Mouse (Mus musculus) mature B cell (primary cell): ENCODE results near the gene Lrrc8d.

Experiments
- in situ Hi-C: fragments of 300-500 bp; cut with MboI; formaldehyde crosslinking; loops from 2 replicates; pipeline ENCODE4 v1.14.3; 2019

Lrrc8d gene

DNA sequence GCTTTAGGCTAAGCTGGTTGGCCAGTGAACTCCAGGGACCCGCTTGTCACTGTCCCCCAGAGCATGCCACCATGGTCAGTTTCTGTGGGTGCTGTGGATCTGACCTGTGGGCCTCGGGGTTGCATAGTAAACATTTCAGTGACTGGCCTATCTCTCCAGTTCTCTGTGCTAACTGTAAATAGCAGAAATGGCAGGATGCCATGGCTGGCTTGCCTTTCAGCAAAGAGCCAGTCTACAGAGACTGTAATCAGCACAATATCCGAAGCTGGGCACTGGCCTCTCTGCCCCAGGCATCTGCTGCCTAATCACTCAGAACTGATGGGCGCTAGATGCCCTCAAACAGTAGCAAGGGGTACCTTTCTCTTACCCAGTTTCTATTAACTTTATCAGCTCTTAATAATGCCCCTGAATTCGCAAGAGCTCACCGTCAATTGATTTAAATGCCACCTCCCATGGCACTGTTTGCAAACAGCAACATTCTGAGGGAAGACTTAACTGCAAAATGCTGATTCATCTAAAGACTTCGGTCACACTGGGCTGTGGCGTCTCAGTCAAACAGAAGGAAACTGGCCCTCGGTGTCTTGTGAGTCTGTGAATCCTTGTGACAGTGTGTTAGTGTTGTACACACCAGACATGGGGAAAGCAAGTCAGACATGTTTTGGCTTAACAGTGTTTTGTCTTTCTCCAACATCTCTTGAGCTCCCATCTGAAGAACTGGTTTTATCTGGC lies 117.6 kb downstream of the Lrrc8d start:
- in situ Hi-C loops = no loop called here

DNA sequence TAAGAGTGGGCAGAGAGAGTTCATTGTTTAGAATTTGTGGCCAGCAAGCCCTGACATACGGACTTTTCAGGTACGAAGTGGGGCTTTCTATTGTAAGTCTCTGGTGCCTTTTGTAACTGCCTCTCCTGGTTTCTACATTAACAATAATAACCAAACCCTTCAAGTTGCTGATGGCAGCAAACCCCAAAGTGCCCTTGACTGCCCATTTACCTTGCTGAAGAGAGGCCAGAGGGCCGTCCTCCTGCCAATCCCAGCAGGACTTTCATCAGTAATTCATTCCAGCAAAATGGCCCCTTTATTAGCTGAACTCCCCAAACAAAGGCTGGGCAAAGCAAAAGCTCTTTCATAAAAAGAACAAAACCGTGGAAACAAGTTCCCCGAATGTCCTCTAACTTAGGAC lies 118.6 kb downstream of the Lrrc8d start:
- in situ Hi-C loops = no loop called here

DNA sequence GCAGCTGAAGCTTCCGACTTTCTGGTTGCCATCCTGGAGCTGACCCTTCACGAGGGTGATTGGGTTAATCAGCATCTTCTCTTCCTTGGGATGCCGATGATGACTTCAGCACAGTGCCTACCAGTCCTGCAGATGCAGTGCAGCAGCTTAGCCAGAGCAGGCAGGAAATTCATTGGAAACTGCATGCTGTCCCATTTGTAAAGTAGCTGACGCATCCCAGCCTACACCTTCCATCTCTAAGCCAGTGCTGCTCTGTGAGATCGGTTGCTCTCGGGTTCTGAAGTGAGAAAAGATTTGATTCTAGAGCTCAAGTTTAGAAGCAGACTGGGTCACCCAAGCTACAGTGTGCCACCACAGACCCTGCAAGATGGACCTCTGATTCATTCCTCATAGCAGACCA lies 121.6 kb downstream of the Lrrc8d start:
- in situ Hi-C loops = no loop called here

DNA sequence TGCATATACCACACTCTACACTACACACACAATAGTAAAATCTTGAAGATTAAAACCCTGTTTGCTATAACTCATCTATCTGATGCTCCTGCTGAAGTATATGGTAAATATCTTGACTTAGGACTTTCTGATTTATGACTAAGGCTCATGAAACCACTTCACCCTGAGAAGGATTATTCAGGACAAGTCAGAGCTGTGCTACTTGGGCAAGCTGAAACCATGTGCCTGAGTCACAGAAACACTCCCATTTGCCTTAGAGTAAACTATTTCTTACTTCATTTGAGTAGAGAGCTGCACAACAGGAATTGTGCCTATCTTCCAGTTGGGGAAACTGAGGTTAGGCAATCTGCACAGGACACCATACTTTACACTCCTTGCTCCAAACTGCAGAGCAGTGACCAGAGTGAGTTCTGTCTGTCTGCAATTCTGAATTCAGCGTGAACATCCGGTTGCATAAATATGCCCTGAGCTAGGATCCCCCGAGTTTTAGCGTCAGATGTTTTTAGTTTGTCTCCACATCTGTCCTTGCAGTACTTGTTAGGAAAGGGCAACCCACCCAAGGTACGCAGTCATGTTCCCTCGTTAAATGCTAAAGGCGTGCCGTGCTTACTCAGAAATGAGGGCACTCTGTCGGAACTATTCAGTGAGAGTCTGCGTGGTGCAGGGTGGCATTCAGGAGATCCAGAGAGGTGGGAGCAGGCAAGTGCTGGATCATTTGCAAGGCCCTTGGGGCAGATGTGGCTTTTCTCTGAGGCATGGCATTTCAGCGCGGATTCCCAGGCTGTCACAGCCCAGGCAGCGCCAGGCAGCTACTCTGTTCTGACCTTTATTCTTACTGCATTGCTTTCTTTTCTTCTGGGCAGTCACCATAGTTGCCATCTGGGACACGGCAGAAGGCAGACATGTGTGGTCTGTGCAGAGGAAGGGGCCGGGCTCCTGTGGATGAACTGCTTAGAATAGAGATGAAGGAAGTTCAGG lies 123.0 kb downstream of the Lrrc8d start:
- in situ Hi-C loops = no loop called here

DNA sequence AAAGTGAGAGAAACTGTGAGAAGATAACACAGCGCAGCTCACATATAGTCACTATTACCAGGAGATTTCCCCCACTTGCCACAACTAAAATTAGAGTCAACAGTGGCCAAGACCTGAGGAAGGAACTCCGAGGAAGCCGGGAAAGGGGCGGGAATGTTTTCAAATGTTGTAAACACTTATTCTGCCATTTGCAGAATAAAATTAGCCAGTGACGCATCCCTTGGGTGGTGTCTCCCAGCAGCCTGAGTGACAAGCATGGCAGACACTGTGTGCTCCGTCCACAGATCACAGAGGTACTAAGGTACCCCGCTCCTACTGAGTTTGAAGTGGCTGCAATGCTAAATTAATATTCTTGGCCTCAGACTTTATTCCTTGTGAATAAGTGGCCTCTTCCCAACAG lies 124.5 kb downstream of the Lrrc8d start:
- in situ Hi-C loops = no loop called here

DNA sequence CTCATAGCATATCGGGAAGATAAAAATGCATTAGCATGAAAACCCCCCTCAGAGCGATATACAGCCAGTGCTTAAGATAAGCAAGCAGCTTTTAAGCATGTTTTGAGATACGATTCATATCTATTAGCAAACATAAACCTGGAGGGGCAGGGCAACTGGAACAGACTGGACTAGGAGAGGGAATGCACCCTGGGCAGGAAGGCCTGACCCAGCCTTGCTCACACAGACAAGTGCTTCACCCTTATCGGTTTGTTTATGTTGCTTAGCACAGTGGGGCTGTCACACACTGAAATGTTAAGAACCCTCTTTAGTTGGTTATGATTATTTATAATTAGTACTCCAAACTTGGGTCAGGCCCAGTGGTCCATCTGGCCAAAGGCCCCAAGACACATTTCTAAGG lies 125.1 kb downstream of the Lrrc8d start:
- in situ Hi-C loops = no loop called here

DNA sequence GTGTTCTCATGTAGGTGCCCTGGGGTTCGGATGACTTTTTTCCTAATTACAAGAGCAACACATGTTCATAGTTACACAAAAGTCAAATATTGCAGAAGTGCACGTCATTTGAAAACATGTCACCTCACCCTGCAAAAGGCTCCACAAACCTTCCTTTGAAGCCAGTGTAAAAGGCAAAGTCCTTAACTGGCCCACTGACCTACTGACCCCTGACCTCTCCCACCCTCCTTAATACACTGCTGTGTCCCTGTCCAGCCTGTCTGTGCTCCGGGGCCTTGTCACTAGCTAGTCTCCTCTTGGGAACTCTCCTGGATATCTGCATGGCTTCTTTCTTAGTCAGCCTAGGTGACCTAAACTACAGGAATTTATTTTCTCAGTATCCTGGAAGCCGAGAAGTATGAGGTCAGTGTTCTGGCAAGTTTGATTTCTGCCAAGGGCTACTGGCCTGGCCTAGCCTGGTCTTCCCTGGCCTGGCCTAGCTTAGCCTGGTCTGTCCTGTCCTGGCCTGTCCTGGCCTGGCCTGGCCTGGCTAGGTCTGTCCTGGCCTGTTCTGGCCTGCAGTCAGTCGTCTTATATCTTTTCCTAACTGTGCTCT lies 127.2 kb downstream of the Lrrc8d start:
- in situ Hi-C loops = no loop called here

DNA sequence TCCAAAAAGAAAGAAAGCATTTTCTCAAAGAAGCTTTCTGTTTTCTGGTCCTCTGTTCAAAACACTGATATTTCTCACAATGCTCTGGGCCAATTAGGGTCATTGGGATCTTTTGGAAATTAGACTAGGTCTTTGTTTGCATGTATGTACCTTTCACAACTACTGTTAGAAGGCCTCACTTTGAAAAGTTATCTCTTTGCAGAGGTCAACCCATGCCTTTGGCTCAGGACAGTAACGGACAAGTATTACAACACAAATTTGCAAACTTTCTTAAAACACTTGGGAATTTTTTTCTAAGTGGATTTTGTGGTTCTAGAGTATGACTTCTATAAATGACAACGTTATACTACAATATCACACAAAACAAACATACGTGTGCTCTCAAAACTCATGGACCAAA lies 128.3 kb downstream of the Lrrc8d start:
- in situ Hi-C loops = no loop called here

DNA sequence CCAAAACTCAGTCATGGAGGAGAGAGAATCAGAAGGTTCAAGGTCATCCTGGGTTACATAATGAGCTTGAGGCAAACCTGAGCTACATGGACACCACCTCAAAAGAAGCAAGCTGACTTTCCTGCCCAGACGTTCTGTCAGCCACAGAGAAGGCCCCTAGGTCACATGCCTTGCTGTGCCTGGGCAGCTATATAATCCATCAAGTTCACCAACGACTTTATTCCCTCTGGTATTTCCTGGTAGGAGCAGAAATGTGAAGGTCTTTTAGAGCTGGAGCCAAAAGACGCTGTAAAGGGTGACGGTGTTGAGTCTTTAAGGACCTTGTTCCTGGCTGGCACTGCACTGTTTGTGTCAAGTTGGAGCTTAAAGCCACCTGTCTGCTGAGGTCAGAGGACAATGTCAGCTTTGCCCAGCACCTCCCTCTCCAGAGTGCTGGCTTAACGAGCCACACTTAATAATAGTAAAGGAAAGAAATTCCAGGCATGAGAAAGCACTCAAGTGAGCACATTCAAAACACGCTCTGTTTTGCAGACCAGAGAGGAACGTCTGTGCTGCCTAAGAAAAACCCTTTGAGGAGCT lies 129.3 kb downstream of the Lrrc8d start:
- in situ Hi-C loops = no loop called here

DNA sequence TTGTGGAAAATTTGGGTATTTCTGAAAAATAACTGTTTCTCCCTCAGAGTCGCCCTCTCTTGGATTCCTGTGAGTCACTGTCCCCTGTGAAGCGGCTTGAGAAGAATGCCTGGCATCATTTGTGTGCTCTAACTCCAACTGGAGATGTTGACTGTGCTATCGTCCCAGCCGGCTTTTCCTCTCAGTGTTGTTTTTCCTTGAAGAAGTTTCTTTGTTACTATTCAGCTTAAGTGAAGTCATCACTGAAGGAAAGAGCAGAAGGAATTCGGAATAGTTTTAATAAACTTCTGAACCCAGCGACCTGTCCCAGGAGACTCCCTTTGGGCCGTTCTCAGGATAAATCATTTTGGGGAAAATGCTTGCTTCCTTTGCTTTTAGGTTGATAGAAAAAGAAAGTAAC lies 132.4 kb downstream of the Lrrc8d start:
- in situ Hi-C loops = no loop called here

DNA sequence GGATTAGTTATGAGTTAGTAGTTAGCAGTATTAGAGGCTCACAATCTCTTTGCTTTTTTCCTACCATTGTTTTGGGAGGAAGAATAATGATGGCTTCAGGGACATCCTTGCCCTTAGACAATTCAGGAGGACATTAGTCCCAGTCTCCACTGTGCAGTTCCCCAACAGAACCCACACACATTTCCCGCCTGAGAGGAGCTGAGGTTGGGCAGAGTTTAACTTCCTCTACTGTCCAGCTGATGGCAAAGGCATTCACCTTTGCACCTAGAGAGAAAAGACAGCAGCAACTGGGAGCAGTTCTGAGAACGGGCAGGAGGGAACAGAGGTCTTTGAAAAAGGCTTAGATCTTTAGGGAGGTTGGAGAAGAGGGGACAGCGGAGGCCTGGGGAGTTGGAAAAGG lies 134.2 kb downstream of the Lrrc8d start:
- in situ Hi-C loops = no loop called here

DNA sequence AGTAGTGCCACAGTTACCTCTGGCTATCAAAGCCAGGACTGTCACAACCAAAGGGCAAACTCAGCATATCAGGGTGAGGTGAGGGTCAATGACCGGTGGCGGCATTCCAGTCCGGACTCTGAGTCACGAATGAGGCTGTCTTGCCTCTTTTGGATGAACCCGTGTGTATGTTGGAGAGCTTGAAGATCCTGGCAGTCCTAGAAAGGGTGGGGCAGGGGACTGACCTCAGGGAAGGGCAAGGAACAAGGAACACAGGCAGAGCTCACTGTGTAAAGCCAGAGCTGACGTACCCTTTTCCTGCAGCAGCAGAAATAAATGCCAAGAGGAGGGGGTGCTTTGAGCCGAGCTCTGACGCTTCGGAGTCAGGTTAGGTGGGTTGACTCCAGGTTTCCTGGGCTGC lies 136.2 kb downstream of the Lrrc8d start:
- in situ Hi-C loops = no loop called here

DNA sequence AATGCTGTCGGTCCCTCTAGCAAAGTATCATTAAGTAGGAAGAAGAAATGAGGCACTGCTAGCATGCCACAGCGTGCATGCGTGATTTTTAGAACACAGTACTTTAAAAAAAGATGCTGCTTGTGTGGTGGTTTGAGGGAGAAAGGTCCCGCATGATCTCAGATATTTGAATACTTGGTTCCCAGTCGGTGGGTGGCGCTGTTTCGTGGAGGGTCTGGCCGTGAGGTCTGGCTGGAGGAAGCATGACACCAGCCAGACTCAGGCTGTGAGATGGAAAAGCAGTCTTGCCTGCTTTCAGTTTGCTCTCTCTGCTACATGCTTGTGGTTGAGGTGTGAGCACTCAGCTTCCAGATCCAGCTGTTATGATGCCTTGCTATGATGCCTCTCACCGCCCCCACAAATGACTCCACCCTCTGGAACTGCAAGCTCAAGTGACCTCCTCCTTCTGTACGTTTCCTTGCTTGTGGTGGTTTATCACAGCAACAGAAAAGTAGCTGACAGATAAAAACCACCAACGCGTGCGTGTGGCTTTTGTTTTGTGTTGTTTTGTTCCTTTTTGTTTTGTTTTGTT lies 140.1 kb downstream of the Lrrc8d start:
- in situ Hi-C loops = no loop called here

DNA sequence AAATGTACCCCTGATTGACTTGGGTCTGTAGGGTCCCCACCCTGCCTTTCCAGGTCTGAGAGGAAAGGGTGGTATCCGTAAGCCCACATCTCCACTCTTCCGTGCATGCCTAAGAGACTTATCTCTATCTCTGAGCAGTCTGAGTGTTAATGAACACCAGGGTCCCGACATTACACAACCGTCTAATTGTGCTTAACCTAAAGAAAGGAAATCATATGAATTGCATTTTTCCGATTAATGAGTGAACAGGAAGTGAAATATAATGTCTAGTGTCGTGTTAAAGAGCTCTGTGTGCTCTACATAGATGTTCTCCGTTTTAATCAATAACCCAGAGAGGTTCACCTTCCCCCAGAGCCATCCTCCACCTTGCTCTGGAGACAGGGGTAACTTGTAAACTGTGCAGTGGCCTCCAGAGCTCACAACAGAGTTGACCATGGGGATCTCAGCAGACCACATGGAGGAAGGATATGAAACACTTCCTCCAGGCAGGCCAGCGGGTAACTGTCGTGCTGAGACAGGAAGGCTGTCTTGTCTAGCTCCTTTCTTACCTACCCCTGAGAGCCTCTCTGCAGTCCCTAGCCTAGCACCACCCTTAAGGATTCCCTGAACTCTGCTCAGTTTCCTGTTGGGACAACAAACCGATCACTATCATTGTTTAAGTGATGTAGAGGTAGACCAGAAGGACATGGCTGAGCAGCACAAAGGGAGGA lies 144.4 kb downstream of the Lrrc8d start:
- in situ Hi-C loops = no loop called here

DNA sequence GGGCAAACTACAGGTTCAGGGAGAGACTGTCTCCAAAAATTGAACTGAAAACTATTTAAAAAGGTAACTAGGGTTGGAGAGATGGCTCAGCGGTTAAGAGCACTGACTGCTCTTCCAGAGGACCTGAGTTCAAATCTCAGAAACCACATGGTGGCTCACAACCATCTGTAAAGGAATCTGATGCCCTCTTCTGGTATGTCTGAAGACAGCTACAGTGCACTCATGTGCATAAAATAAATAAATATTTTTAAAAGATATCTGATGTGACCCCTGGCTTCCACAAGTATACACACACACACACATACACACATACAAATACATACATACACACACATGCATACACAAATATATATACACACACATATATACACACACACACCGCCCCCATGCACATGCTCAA lies 145.3 kb downstream of the Lrrc8d start:
- in situ Hi-C loops = no loop called here

DNA sequence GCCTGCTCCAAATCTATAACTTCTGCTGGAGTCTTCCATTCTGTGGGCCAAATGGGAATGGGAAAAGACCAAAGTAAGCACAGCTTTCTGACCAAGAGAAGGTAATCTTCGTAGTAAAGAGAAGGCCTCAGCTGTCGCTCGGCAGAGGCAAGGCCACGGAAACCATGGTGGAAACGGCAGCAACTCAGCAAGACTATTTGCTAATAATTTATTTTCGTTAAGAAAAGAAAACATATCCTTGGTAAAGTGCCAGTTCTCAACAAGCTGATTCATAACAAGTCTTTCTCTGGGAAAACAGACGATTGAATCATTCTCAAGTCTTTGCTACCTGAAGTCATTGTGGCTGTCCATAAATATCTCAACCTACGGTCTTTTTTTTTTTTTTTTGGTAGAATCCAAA lies 148.0 kb downstream of the Lrrc8d start:
- in situ Hi-C loops = no loop called here

DNA sequence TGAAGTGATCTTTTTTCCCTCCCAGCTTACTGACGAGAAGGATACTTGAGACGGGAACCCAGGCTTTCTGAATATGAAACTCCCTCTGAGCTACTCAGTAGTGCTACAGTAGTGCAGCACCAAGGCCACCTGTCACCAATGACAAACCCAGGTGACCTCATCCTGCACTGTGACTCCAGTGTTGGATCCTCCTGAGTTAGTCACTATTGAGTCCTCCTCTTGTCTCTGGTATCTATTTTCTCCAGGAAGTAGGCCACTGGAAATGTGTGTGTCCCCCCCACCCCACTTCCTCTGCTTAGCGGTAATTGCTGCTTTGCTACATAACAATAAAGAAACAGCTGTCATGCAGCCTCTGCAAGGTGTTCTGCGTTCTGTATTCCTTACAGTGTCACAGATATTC lies 149.5 kb downstream of the Lrrc8d start:
- in situ Hi-C loops = no loop called here

DNA sequence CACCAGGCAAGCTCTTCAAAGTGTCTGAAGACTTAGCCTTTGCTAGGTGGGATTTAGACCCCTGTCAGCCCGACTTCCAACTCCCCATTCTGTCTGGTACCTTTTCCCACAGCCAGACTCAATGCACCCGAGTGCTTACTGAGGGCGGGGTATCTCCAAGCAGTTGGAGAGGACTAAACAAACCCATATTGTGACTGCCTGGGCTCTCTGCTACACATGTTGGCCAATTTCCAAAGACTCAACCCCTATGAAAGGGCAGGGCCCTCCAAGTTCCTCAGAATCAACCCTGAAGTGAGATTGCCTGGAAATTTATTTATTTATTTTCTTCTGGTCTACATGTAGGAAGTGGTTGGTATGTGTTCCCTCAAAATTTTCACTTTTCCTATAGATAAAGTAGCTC lies 149.9 kb downstream of the Lrrc8d start:
- in situ Hi-C loops = no loop called here

DNA sequence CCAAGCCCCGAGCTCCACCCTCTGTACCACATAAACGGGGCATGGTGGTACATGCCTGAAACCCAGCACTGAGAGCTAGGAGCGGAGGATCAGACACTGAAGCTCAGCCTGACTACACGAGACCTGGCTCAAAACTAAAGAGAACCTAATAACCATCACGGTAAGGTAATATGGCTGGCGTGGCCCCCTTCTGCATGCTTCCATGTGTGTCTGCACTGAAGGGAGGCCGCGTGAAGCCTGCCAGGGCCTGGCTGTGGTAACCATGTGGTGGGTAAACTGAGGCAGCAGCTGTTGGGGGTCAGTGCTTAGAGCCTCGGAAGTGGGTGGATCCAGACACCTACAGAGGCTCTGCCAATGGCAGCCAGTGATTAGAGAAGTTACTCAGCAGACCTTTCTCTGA lies 153.5 kb downstream of the Lrrc8d start:
- in situ Hi-C loops = no loop called here

DNA sequence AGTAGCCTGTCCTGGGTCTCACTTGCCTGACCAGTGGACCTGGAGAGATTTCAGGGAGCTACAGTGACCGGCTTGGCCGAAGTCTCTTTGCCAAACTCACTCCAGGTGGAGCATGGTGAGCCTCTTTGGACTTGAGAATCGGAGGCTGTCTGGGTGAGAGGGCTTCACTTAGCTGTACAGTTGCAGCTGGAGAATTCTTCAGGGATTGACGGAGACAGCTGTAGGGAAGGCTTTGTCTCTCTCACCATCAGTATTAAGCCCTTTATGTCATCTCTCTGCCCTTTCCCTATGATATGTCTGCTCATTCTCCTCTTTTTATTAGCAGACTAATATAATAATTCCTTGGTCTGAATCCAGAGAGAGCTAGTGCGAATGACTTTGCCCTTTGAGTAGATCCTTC lies 157.7 kb downstream of the Lrrc8d start:
- in situ Hi-C loops = no loop called here
